Mouse (Mus musculus) kidney, adult 8-10 months (tissue): ENCODE results near the gene Olfr726.
A peak's percentile ranks its signal among the peaks of the same experiment; 100 is the strongest.

Experiments used
- DNase-seq, 2 experiments: peaks; one replicate each; pipeline ENCODE4 v3.0.0; 2022

Gene Olfr726

GRCm38 (mm10) chr14:50090853-50091252 lies at the start of gene Olfr726:
Gene Olfr726 (minus strand): TSS chr14:50090953.
- no peak for DNase-seq

DNA sequence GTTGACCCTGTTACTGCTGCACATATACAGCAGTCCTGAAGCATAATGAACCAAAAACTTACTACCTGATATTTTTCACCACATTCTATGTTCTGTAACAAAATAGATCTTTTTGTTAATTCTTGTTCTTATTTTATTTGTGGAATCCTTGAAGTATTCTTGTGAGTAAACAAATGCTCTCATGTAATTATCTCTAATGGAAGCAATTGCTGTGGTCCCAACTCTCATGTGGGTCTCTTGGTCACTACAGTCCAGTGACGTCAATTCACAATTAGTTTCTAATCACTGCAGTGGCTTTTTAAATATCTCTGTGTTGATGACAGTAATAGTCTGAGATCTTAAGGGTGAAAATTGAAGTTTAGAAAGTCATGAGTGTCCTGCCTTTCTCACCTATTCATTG lies 32.1 kb upstream of the Olfr726 start, which contains the start of gene Olfr727:
Olfr727 (plus strand) TSS at position 301 of the 400 bp plus-strand sequence.
- no peak for DNase-seq

DNA sequence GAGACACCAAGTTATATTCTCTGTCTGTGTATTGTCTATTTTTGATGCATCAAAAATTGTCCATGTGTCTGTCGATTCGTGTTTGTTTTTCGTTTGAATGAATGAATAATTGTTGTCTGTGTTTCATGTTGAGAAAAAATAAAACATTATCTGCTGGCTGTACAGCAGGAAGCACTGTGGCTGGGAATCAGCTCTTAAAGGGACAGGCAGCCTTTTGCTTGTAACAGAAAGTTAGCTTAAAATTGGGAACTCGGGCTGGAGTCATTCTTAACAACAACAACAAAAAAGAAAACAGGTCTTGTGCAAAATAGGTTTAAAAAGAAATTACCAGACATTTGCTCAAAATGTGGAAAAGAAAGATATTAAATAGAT lies 28.0 kb downstream of the Olfr726 start:
- DNase-seq: no peak

DNA sequence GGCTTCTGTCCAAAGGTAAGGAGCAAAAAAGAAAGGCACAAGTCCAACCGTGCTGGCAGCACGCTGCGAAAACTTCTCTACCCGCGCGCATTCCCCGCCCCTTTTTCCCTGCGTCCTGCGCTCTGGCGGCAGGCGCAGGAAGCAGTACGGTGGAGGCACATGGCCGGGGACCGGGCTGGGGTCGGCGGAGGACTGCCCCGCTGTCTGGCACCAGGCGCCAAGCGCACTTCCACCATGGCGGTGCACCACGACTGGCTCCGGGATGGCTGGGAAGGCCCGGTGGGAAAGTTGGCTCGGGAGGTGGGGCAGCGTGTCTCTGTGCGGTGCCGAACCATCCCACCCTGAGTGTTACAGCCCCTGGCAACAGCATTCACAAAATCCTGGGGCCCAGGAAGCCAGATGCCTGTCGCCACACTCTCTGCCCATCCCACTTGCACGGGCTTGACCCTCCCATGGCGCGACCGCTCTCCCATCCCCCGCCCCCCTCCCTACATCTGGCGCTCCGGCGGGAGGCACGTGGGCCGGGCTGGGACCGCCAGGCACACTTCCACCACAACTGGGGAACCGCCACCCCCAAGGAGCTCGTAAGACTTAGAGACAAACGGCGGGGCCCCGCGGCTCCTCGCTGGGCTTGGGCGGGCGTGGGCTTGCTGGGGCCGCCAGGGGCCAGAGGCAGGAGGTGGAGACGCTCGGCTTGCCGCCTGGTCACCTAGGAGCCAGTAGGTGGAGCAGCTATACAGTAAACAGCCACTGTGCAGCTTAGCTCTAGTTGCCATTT lies 28.6 kb downstream of the Olfr726 start:
- DNase-seq: peak; percentile 41 to 64

DNA sequence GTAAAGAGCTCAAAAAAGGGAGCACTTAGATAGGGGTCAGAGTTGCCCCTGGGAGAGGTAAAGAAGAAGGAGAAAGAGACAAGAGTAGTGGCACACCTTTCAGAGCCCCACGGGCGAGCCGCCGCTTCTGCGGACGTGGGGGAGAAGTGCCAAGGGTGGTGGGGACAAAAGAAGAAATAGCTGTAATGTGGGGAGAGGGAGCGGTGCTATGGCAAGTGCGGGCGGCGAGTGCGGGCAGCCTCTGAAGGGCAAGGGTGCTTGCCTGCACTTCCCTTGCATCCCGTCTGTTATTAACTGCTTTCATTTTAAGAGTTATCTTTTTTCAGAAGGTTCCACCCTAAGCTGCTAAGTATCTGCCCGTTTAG lies 29.2 kb downstream of the Olfr726 start:
- DNase-seq: no peak

- no peak for DNase-seq
Observed at GRCm38 (mm10) chr14:50061179-50061578, 29.6 kb downstream of the Olfr726 start.

DNA sequence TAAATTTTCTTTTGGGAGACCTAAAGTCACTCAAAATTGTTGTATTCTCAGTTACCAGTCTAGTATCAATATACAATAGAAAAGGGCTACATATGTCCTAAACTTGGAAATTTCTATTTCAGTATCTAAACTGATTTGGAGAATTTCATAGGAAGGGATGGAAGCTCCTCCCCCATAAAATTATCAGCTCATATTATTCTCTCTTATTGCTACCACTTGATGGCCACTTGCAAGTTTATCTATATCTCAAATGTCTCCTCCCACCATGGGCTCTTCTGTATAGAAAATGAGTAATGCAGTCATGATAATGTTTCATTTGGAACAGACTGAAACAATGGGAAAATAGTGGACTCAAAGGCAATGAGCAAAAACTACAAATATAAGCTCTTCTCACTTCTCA lies 50.5 kb downstream of the Olfr726 start, which contains the start of gene Olfr725:
Olfr725 (minus strand) TSS at position 101 of the 400 bp plus-strand sequence.
- DNase-seq: no peak
